Comparison of ENCODE assay signal across 8 mouse cellular contexts in genomic region chr2:31165529-31165928, GRCm38 (mm10). TPM values are rescaled to one million over a fixed set of nuclear protein-coding genes. Genes with fewer than 3 reads are reported as not detected.
DNase-seq lines count a peak whose midpoint lies in the region; ATAC-seq and TF ChIP-seq lines count a peak whose summit lies in the region.

No protein-coding gene starts in this region.

- no peak for TF ChIP-seq CTCF in gastrocnemius, adult 2 months (IDR thresholded peaks at IDR 0.05)

- WGBS in intestine, embryonic 16.5 days, result 55% methylated on average over 4 of the region's 4 CpGs
- WGBS in stomach, embryonic 15.5 days, result 49% methylated on average over 4 of the region's 4 CpGs

- peaks cover 83% of the 10 kb centered on the region for H3K4me1 ChIP-seq in megakaryocyte, embryonic 14.5 days
- H3K4me1 ChIP-seq in intestine, embryonic 16.5 days (ENCODE audit: control insufficient read depth, insufficient read depth, low read length), result peaks cover 24% of the 10 kb centered on the region
- H3K4me1 ChIP-seq in stomach, embryonic 15.5 days, result peaks cover 29% of the 10 kb centered on the region

- H3K4me2 ChIP-seq in intestine, embryonic 16.5 days (ENCODE audit: low read depth, low read length), result no peak overlapping the region
- H3K4me2 ChIP-seq in stomach, embryonic 15.5 days, result no peak overlapping the region

- no peaks in the 10 kb centered on the region for H3K27me3 ChIP-seq in megakaryocyte, embryonic 14.5 days (replicated peaks)
- no peaks in the 10 kb centered on the region for H3K27me3 ChIP-seq in intestine, embryonic 16.5 days (replicated peaks; ENCODE audit: control insufficient read depth, insufficient read depth, low read length)
- H3K27me3 ChIP-seq in stomach, embryonic 15.5 days (replicated peaks), result no peaks in the 10 kb centered on the region

- no peak overlapping the region for H3K9ac ChIP-seq in intestine, embryonic 16.5 days (ENCODE audit: low read depth, low read length)
- H3K9ac ChIP-seq in stomach, embryonic 15.5 days, result no peak overlapping the region

- intact Hi-C loops in gastrocnemius, adult 2 months (cut with DNase I), result no loop called here

- DNase-seq in gastrocnemius, adult 2 months, result no peak
- DNase-seq in gastrocnemius, postnatal 25 days, result no peak
- no peak for DNase-seq in frontal cortex, adult 2 months (ENCODE audit: extremely low spot score in 1 of 2, low spot score in 1 of 2)
- no peak for DNase-seq in testis, postnatal 10 days (ENCODE audit: low spot score)

- H3K9me3 ChIP-seq in megakaryocyte, embryonic 14.5 days, result no peaks in the 10 kb centered on the region
- H3K9me3 ChIP-seq in intestine, embryonic 16.5 days (ENCODE audit: control insufficient read depth, low read length), result no peaks in the 10 kb centered on the region
- no peaks in the 10 kb centered on the region for H3K9me3 ChIP-seq in stomach, embryonic 15.5 days

- H3K4me3 ChIP-seq in gastrocnemius, adult 2 months, result no peak overlapping the region
- H3K4me3 ChIP-seq in megakaryocyte, embryonic 14.5 days (replicated peaks), result peak overlapping the region; percentile 87
- no peak overlapping the region for H3K4me3 ChIP-seq in intestine, embryonic 16.5 days (ENCODE audit: low read length)
- H3K4me3 ChIP-seq in stomach, embryonic 15.5 days (replicated peaks), result no peak overlapping the region

- peaks cover 59% of the 10 kb centered on the region for H3K36me3 ChIP-seq in megakaryocyte, embryonic 14.5 days (replicated peaks; ENCODE audit: low read length)
- peaks cover 6% of the 10 kb centered on the region for H3K36me3 ChIP-seq in intestine, embryonic 16.5 days (ENCODE audit: control insufficient read depth, insufficient read depth, low read length)
- peaks cover 24% of the 10 kb centered on the region for H3K36me3 ChIP-seq in stomach, embryonic 15.5 days

- ATAC-seq in megakaryocyte, adult 5-6 weeks (ENCODE audit: poor library complexity, severe bottlenecking), result no peak
- ATAC-seq in intestine, embryonic 16.5 days, result 0 out of 2 replicates have a peak, but pooled peaks have one; percentile 27
- no peak for ATAC-seq in stomach, embryonic 15.5 days (ENCODE audit: insufficient read depth, low FRiP score, low read depth)

- H3K27ac ChIP-seq in gastrocnemius, adult 2 months, result peak overlapping the region; percentile 68
- peak overlapping the region; percentile 90 for H3K27ac ChIP-seq in intestine, embryonic 16.5 days (ENCODE audit: low read length)
- H3K27ac ChIP-seq in stomach, embryonic 15.5 days, result peak overlapping the region; percentile 93

RNA-seq across cellular contexts. Expression of gene Gpr107, which starts 13.4 kb away (rescaled TPM):
- 10 to 100 TPM; 24.5 to 29.0 TPM for total RNA-seq in gastrocnemius, adult 2 months (2021)
- 10 to 100 TPM; 24.1 to 24.8 TPM for total RNA-seq in gastrocnemius, postnatal 25 days (2021)
- 5.0 and 11.9 TPM in 2 replicates for polyA plus RNA-seq in megakaryocyte, embryonic 14.5 days (2012; ENCODE audit: insufficient read depth, low replicate concordance)
- total RNA-seq in megakaryocyte, adult 5-6 weeks (2015), result 22.1 and 22.2 TPM in 2 replicates
- total RNA-seq in megakaryocyte, adult 5-6 weeks (2017), result 29.2 and 32.1 TPM in 2 replicates
- 30.4 and 32.5 TPM in 2 replicates for polyA plus RNA-seq in intestine, embryonic 16.5 days (2015; fragmentation: Nextera tagmentation; extraction: Ambion mirVana)
- polyA plus RNA-seq in stomach, embryonic 15.5 days (2015; fragmentation: Nextera tagmentation; extraction: Ambion mirVana), result 33.2 and 35.3 TPM in 2 replicates
- polyA plus RNA-seq in frontal cortex, adult 2 months (2012; rRNA removed), result 28.0 and 30.4 TPM in 2 replicates

RNA-seq across cellular contexts. Expression of gene Fnbp1, which starts 23.7 kb away (rescaled TPM):
- total RNA-seq in gastrocnemius, adult 2 months (2021), result 10 to 100 TPM in 1 of 2 experiments, 1 to 10 TPM in 1; 7.9 to 13.2 TPM
- total RNA-seq in gastrocnemius, postnatal 25 days (2021), result 10 to 100 TPM; 10.1 to 10.9 TPM
- polyA plus RNA-seq in megakaryocyte, embryonic 14.5 days (2012; ENCODE audit: insufficient read depth, low replicate concordance), result 44.7 and 52.5 TPM in 2 replicates
- total RNA-seq in megakaryocyte, adult 5-6 weeks (2015), result 62.0 and 64.1 TPM in 2 replicates
- 39.0 and 48.7 TPM in 2 replicates for total RNA-seq in megakaryocyte, adult 5-6 weeks (2017)
- polyA plus RNA-seq in intestine, embryonic 16.5 days (2015; fragmentation: Nextera tagmentation; extraction: Ambion mirVana), result 19.0 and 21.1 TPM in 2 replicates
- 27.8 and 34.0 TPM in 2 replicates for polyA plus RNA-seq in stomach, embryonic 15.5 days (2015; fragmentation: Nextera tagmentation; extraction: Ambion mirVana)
- 95.9 and 101 TPM in 2 replicates for polyA plus RNA-seq in frontal cortex, adult 2 months (2012; rRNA removed)
